Mouse (Mus musculus) kidney, postnatal 10 days (tissue): ENCODE measurements around the gene Vmn1r227.

Source experiments
- DNase-seq: peaks from one replicate; pipeline ENCODE4 v3.0.0; 2021; ENCODE audit warnings: mixed read lengths

Gene Vmn1r227

DNA sequence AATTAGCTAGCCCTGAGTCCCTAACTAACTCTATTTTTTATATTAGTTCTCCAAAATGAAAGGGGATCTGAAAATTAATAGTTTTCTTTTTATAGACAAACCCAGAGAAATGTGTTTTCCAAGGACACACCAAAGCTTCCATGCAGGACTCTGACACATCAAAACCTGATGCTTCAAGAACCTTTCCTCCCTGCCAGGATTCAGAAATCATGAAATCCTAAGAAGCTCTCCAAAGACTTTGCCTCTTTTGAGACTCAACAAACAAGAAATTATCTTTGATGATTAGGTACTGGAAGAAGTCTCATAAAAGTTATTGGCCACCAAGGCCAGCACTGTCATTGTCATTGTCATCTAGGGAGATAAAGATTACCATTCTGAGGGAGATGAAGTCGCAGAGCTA is at the start of gene Vmn1r227:
Gene Vmn1r227, plus strand, starts transcription at position 301 of the 400 bp plus-strand sequence.
- DNase-seq = no peak

DNA sequence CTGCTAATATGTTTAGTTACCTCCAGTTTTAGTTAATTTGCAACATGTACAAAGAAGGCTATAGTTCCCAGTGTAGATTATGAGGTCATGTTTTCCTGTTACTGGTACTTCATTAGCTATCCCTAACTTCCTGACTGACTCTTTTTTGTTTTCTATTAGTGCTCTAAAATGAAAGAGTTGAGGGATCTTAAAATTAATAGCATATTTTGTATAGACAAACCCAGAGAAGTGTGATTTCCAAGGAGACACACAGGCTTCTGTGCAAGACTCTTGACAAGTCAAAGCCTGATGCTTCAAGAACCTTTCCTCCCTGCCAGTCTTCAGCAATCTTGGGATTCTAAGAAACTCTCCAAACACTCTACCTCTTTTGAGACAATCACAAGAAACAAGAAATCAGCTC is 47.1 kb upstream of the Vmn1r227 start, which contains the start of gene Vmn1r226:
Gene Vmn1r226, plus strand, starts transcription at position 301 of the 400 bp plus-strand sequence.
- DNase-seq = no peak

DNA sequence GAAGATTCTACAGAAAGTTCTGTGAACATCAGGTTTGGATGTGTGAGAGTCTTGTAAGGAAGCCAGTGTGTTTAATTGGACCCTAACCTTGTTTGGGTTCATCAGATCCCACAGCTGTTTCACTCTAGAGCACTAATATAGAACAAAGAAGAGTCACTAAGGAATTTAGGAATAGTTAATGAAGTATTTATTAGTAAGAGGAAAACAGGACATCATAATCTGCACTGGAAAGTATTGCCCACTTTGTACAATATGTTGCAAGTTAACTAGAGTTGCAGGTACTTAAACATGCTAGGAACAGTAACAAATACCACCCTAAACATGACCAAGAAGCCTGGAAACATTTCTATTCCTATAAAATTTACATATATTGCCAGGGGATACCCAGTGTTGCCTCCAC is 56.4 kb downstream of the Vmn1r227 start, which contains the start of gene Vmn1r228:
Gene Vmn1r228, minus strand, starts transcription at position 101 of the 400 bp plus-strand sequence.
- DNase-seq = no peak
